In the genomic region with DNA sequence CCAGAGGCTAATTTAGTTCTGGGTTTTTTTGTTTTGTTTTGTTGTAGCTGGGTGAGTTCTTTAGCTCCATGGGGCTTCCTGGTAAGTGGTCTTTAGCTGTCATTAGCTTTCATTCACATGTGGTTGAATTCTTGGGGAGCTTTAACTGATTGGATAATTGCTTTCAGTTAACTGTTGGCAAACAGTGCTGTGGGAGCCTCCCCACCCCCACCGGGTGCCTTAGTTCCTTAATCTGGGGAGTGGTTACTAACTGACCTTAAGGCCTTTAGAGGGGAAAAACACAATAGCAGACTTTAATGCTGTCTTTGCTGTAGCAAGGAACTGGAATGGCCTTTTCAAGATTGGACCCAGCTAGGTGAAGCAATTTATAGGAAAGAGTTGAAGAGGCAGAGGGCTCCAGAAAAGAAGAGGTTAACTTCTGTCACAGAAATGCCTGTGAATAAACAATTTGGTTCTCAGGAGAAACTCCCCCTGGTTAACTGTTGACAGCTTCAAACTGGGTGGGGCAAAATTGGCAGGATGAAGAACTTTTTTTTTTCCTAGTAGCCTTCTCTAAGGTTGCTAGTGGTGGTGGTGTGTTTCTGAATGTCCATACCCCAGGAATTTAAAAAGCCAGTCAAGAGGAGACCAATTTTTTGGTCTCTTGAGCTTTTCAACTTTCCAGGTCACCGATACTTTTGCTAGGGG, we compare ENCODE assay signal across 11 mouse cellular contexts. TPM values are rescaled to one million over a fixed set of nuclear protein-coding genes. Genes with fewer than 3 reads are reported as not detected.
DNase-seq lines count a peak whose midpoint lies in the region; ATAC-seq and TF ChIP-seq lines count a peak whose summit lies in the region.
"Had no signal": no experiment of that assay in that cellular context is flagged by ENCODE, and none has a peak within 500 bp of the region (broad histone marks: within the 10 kb centered on the region; RNA-seq: fewer than 3 reads in every experiment).

No protein-coding gene starts in this region.

- H3K36me3 ChIP-seq in heart, embryonic 11.5 days (ENCODE audit: control insufficient read depth, insufficient read depth, low read length), result no peaks in the 10 kb centered on the region
- peaks cover 63% of the 10 kb centered on the region for H3K36me3 ChIP-seq in G1E (replicated peaks)
- no peaks in the 10 kb centered on the region for H3K36me3 ChIP-seq in hindbrain, postnatal 0 days (ENCODE audit: insufficient read depth, low read length)

- no peaks in the 10 kb centered on the region for H3K9me3 ChIP-seq in heart, embryonic 11.5 days (replicated peaks; ENCODE audit: control insufficient read depth, low read length)
- no peaks in the 10 kb centered on the region for H3K9me3 ChIP-seq in G1E (replicated peaks)
- H3K9me3 ChIP-seq in hindbrain, postnatal 0 days (ENCODE audit: low read length), result no peaks in the 10 kb centered on the region
- H3K9me3 ChIP-seq: limb, embryonic 13.5 days had no signal

- no peak for ATAC-seq in heart, embryonic 11.5 days (replicated peaks; ENCODE audit: insufficient number of reproducible peaks, low FRiP score, low TSS enrichment)
- ATAC-seq in G1E (ENCODE audit: extremely low read depth, insufficient number of reproducible peaks, low FRiP score, poor library complexity, severe bottlenecking), result peak; percentile 40; the same call in 1 of the 2 replicates
- ATAC-seq in hindbrain, postnatal 0 days, result no peak
- ATAC-seq: Patski had no signal

- H3K4me2 ChIP-seq in heart, embryonic 11.5 days, result no peak overlapping the region
- H3K4me2 ChIP-seq in hindbrain, postnatal 0 days (ENCODE audit: low read depth, low read length), result no peak overlapping the region
- H3K4me2 ChIP-seq: limb, embryonic 13.5 days had no signal

- WGBS in heart, embryonic 11.5 days (ENCODE audit: insufficient replicate concordance), result 36% methylated on average over 2 of the region's 2 CpGs
- WGBS in hindbrain, postnatal 0 days, result 21% methylated on average over 2 of the region's 2 CpGs

- H3K27me3 ChIP-seq in heart, embryonic 11.5 days (ENCODE audit: control insufficient read depth, insufficient read depth, low read length), result no peaks in the 10 kb centered on the region
- H3K27me3 ChIP-seq in G1E (ENCODE audit: insufficient read depth, low read length), result no peaks in the 10 kb centered on the region
- no peaks in the 10 kb centered on the region for H3K27me3 ChIP-seq in hindbrain, postnatal 0 days (ENCODE audit: insufficient read depth, low read length)
- H3K27me3 ChIP-seq: limb, embryonic 13.5 days; Patski had no signal

- no peak overlapping the region for H3K4me3 ChIP-seq in heart, embryonic 11.5 days (ENCODE audit: low read depth, low read length)
- H3K4me3 ChIP-seq in G1E (ENCODE audit: low read depth, low read length), result no peak overlapping the region; the same call in 1 of the 2 replicates
- H3K4me3 ChIP-seq in hindbrain, postnatal 0 days (ENCODE audit: low read length), result no peak overlapping the region
- H3K4me3 ChIP-seq: erythroblast, embryonic 14.5 days; limb, embryonic 13.5 days had no signal

- no peak overlapping the region for H3K27ac ChIP-seq in heart, embryonic 11.5 days (ENCODE audit: low read depth, low read length)
- no peak overlapping the region for H3K27ac ChIP-seq in hindbrain, postnatal 0 days
- H3K27ac ChIP-seq: limb, embryonic 13.5 days had no signal

- TF ChIP-seq CTCF in G1E (IDR thresholded peaks at IDR 0.05; ENCODE audit: low read depth, low read length), result no peak
- TF ChIP-seq CTCF in hindbrain, postnatal 0 days (IDR thresholded peaks at IDR 0.05; ENCODE audit: low read depth), result no peak

- H3K9ac ChIP-seq in heart, embryonic 11.5 days (ENCODE audit: low read depth, low read length), result no peak overlapping the region
- no peak overlapping the region for H3K9ac ChIP-seq in hindbrain, postnatal 0 days (replicated peaks; ENCODE audit: low read length)
- H3K9ac ChIP-seq: limb, embryonic 13.5 days had no signal

- DNase-seq in heart, adult 11 months, result peak; percentile 88
- DNase-seq in G1E (ENCODE audit: low spot score), result peak; percentile 53
- DNase-seq in fibroblast of lung, adult 2 months (ENCODE audit: low read depth), result peak; percentile 57
- DNase-seq in lung, postnatal 14 days, result peak; percentile 51
- no peak for DNase-seq in cerebellum, postnatal 10 days
- DNase-seq in hindbrain, postnatal 0 days (ENCODE audit: low spot score), result no peak
- DNase-seq in layer of hippocampus, postnatal 25 days (ENCODE audit: extremely low spot score in 1 of 2, low spot score in 1 of 2), result no peak

- H3K4me1 ChIP-seq in heart, embryonic 11.5 days (ENCODE audit: control insufficient read depth, insufficient read depth, low read length), result peaks cover 13% of the 10 kb centered on the region
- peaks cover 65% of the 10 kb centered on the region for H3K4me1 ChIP-seq in G1E (ENCODE audit: insufficient read depth, low read depth, low read length)
- no peaks in the 10 kb centered on the region for H3K4me1 ChIP-seq in hindbrain, postnatal 0 days (ENCODE audit: insufficient read depth, low read length)

RNA-seq across cellular contexts. Expression of gene Tm9sf4, which starts 7.2 kb away (rescaled TPM):
- 73.2 and 75.8 TPM in 2 replicates for polyA plus RNA-seq in heart, embryonic 11.5 days (2014; fragmentation: Nextera tagmentation; extraction: Ambion mirVana)
- total RNA-seq in G1E (2014; fragmentation: Nextera tagmentation) (90.5 and 109 TPM in 2 replicates), G1E (2017) (42.9 and 46.8 TPM in 2 replicates)
- polyA plus RNA-seq in G1E (2012), result 27.9 and 35.2 TPM in 2 replicates
- 61.4 and 70.4 TPM in 2 replicates for total RNA-seq in hindbrain, postnatal 0 days (2014; rRNA removed)
- polyA plus RNA-seq in hindbrain, postnatal 0 days (2015; fragmentation: Nextera tagmentation; extraction: Ambion mirVana), result 73.0 and 80.0 TPM in 2 replicates
- 10 to 100 TPM; 88.6 to 97.6 TPM for total RNA-seq in layer of hippocampus, postnatal 25 days (2021)

RNA-seq across cellular contexts. Expression of gene Tspyl3, which starts 57.0 kb away (rescaled TPM):
- polyA plus RNA-seq in heart, embryonic 11.5 days (2014; fragmentation: Nextera tagmentation; extraction: Ambion mirVana), result 4.8 and 5.6 TPM in 2 replicates
- total RNA-seq in G1E (2014; fragmentation: Nextera tagmentation) (1.1 TPM in 1 of 2 replicates, not detected in the other), G1E (2017) (0.23 and 0.27 TPM in 2 replicates)
- polyA plus RNA-seq in G1E (2012), result 0.27 and 0.32 TPM in 2 replicates
- total RNA-seq in hindbrain, postnatal 0 days (2014; rRNA removed), result 30.1 and 33.0 TPM in 2 replicates
- polyA plus RNA-seq in hindbrain, postnatal 0 days (2015; fragmentation: Nextera tagmentation; extraction: Ambion mirVana), result 39.9 and 42.4 TPM in 2 replicates
- total RNA-seq in layer of hippocampus, postnatal 25 days (2021), result 10 to 100 TPM; 22.0 to 26.2 TPM

Comparison
In these comparisons a context has a peak if more than half of its experiments do, and no peak if none do; other contexts are left out.
1. DNase-seq: peak in heart, adult 11 months (single experiment), G1E (single experiment), fibroblast of lung, adult 2 months (single experiment) and lung, postnatal 14 days (single experiment); none in cerebellum, postnatal 10 days (0 of 2), hindbrain, postnatal 0 days (single experiment) and layer of hippocampus, postnatal 25 days (0 of 2).
2. RNA of gene Tspyl3, which starts 57.0 kb away (total RNA-seq): 30.1 to 33.0 TPM in hindbrain, postnatal 0 days and 22.0 to 26.2 TPM in layer of hippocampus, postnatal 25 days; 0.23 to 1.1 TPM in G1E; every median in the first group is over 10 times any median in the second.